Mouse (Mus musculus) embryonic stem cell, embryonic (primary cell): Measurements from ENCODE around the gene Pcca.

Experiments used
- CTCF ChIA-PET, 4 experiments: fragments of 300-600 bp in 2 of 4; fragments of 350-600 bp in 2 of 4; sonication (Branson Sonifier 250); formaldehyde crosslinking; loops; one replicate each; lab custom pipeline; 2022; ENCODE audit warnings: inconsistent platforms in 2 of 4; lab: Charles Lee
- POLR2A ChIA-PET, 4 experiments: fragments of 300-600 bp in 2 of 4; fragments of 350-600 bp in 2 of 4; sonication (Branson Sonifier 250); formaldehyde crosslinking; loops; one replicate each; lab custom pipeline; 2022; ENCODE audit warnings: antibody characterized with exemption in 4 of 4, inconsistent platforms in 1 of 4; lab: Charles Lee

The Pcca gene

GRCm38 (mm10) chr14:122534017-122534924 lies at the start of gene Pcca:
Pcca (plus strand) TSS chr14:122534324.
- ChIA-PET POLR2A (interaction anchor here in 3 of 4 experiments (0.5 to 1.9 kb wide), 34 partner anchors 10 to 429 kb away, joined by 3 to 8 read pairs (median 4); partner anchors contain the start of genes Zic2 (in 3 of the 3), Gm10837 (in 1 of the 3) and Zic5 (in 1 of the 3)), CTCF (interaction anchor here in 2 of 4 experiments (0.6 to 0.8 kb wide), 3 partner anchors 119 to 736 kb away, joined by 3 read pairs; no protein-coding TSS in a partner anchor)

- CTCF ChIA-PET, result no interaction called here
- POLR2A ChIA-PET, result interaction anchor here (0.5 to 1.0 kb wide), 6 partner anchors 9 to 391 kb away, joined by 3 to 5 read pairs (median 3); partner anchors contain the start of genes Zic2 (in 1 of the 4) and Zic5 (in 1 of the 4)
These were observed 49.7 kb upstream of the Pcca start for GRCm38 (mm10) chr14:122484458-122484843.

DNA sequence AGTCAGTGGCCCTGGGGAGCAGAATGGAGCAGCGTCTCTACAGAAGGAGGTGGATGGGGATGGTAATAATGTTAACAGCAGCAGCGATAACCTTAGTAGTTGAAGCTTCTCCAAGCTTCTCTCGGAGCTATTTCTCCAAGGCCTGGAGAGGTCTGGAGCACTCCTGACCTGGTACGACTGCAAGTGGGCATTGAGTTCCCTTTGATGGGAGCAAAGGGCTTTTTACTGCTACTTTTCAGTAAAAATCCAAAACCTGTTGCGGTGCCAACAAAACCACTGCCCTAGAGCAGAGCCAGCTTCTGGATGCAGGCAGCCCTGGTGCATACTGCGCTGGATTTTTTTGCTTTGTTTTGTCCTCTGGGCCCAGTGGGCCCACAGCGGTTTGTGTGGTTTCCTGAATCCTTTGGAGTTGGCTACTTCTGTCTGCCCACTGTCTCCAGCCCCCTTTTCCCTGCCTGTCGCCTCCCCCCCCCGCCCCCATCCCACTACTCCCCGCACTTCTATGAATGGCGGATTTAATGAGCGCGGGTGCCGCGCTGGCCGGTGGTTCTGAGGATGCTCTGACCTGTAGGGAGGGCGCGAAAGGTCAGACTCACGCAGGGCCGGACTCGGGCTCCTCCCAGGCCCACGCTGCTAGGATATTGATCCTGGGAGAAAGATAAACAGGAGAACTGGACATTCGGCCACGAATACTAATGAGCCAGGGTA lies 49.1 kb upstream of the Pcca start:
- ChIA-PET POLR2A (interaction anchor here (0.5 to 1.6 kb wide), 8 partner anchors 8 to 391 kb away, joined by 3 to 5 read pairs (median 3); partner anchors contain the start of genes Zic2 (in 1 of the 4) and Zic5 (in 1 of the 4)), CTCF (interaction anchor here in 1 of 4 experiments (0.6 kb wide), 1 partner anchor 530 kb away, joined by 5 read pairs; no protein-coding TSS in a partner anchor)

- ChIA-PET POLR2A (interaction anchor here in 3 of 4 experiments (0.6 to 1.6 kb wide), 5 partner anchors 8 to 135 kb away, joined by 3 to 7 read pairs (median 3); no protein-coding TSS in a partner anchor), CTCF (interaction anchor here in 1 of 4 experiments (0.6 kb wide), 1 partner anchor 531 kb away, joined by 5 read pairs; no protein-coding TSS in a partner anchor)
These were observed 48.4 kb upstream of the Pcca start for GRCm38 (mm10) chr14:122485635-122486181.

DNA sequence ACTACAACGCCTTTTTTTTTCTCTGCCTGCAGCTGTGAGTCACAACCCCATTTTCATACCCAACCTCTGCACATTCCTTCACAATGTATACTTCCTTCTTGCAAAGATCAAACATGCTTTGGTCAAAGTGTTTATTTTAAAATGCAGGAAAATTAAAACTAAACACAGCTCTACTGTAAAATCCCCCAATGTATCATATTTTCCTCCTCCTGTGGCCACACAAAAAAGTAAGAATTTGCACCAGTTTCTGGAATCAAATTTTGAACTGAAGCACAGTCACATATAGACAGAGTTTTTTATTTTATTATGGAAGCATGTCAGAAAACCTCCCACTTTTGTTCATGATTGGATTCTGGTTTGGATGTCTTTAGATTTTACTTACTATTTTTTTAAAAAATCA lies 47.5 kb upstream of the Pcca start:
- CTCF ChIA-PET, result interaction anchor here in 1 of 4 experiments (0.7 kb wide), 1 partner anchor 644 kb away, joined by 4 read pairs; no protein-coding TSS in a partner anchor

GRCm38 (mm10) chr14:122487366-122487765 lies 46.8 kb upstream of the Pcca start:
- CTCF ChIA-PET, result interaction anchor here in 2 of 4 experiments (0.7 kb wide), 2 partner anchors 44 to 643 kb away, joined by 3 to 4 read pairs; no protein-coding TSS in a partner anchor
- POLR2A ChIA-PET, result interaction anchor here in 1 of 4 experiments (0.5 to 1.2 kb wide), 3 partner anchors 12 to 196 kb away, joined by 3 read pairs; partner anchors contain the start of gene Zic2

More for the DNA sequence above, 47.5 kb upstream of the Pcca start:
- POLR2A ChIA-PET, result interaction anchor here in 2 of 4 experiments (0.9 to 1.6 kb wide), 4 partner anchors 9 to 39 kb away, joined by 3 to 7 read pairs (median 4); partner anchors contain the start of gene Zic2 (in 1 of the 2)

- ChIA-PET POLR2A (interaction anchor here in 3 of 4 experiments (0.8 to 3.9 kb wide), 8 partner anchors 8 to 55 kb away, joined by 3 to 41 read pairs (median 8); partner anchors contain the start of genes Zic2 (in 2 of the 3), Gm5089 (in 1 of the 3) and Pcca (in 1 of the 3)), CTCF (interaction anchor here in 1 of 4 experiments (0.7 kb wide), 1 partner anchor 405 kb away, joined by 8 read pairs; no protein-coding TSS in a partner anchor)
These were observed 45.1 kb upstream of the Pcca start for GRCm38 (mm10) chr14:122489041-122489440.

- POLR2A ChIA-PET, result interaction anchor here (0.5 to 3.9 kb wide), 27 partner anchors 9 to 262 kb away, joined by 3 to 41 read pairs (median 5); partner anchors contain the start of genes Zic2 (in 3 of the 4), Zic5 (in 3 of the 4) and Pcca (in 1 of the 4)
- CTCF ChIA-PET, result interaction anchor here (0.6 to 1.5 kb wide), 6 partner anchors 8 to 387 kb away, joined by 4 to 7 read pairs (median 4); no protein-coding TSS in a partner anchor
These were observed 44.3 kb upstream of the Pcca start for GRCm38 (mm10) chr14:122489686-122490414.

- ChIA-PET POLR2A (interaction anchor here (0.5 to 3.9 kb wide), 34 partner anchors 8 to 408 kb away, joined by 3 to 41 read pairs (median 4); partner anchors contain the start of genes Zic2 (in 3 of the 4), Zic5 (in 3 of the 4) and Pcca (in 2 of the 4)), CTCF (interaction anchor here (0.6 to 1.5 kb wide), 9 partner anchors 9 to 836 kb away, joined by 3 to 7 read pairs (median 4); no protein-coding TSS in a partner anchor)
These were observed 43.4 kb upstream of the Pcca start, which contains the start of gene Gm10837 for GRCm38 (mm10) chr14:122490441-122491328. Gm10837 (plus strand) TSS chr14:122490586.

DNA sequence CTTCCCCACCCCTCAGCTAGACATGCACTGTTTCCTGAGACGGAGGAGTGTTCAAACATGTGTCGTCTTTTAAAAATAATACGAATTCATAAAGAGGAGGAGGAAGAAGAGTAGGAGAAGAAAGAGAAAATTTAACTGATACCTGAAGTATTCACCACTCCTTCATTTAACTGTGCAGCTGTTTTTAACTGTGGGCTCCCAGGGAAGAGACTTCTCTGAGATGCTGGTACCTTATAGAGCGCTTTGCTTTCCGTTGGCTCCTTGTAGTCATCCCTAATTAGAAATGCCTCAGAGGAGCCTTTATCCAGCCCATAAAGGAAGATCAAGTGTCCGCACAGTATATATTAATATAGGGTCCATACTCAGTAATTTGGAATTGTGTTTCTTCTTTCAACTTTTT lies 42.6 kb upstream of the Pcca start:
- POLR2A ChIA-PET, result interaction anchor here in 2 of 4 experiments (0.8 to 3.9 kb wide), 11 partner anchors 11 to 103 kb away, joined by 3 to 41 read pairs (median 7); partner anchors contain the start of genes Pcca (in 2 of the 2), Zic2 (in 2 of the 2) and Zic5 (in 1 of the 2)
- CTCF ChIA-PET, result interaction anchor here in 1 of 4 experiments (0.8 kb wide), 1 partner anchor 11 kb away, joined by 4 read pairs; no protein-coding TSS in a partner anchor

DNA sequence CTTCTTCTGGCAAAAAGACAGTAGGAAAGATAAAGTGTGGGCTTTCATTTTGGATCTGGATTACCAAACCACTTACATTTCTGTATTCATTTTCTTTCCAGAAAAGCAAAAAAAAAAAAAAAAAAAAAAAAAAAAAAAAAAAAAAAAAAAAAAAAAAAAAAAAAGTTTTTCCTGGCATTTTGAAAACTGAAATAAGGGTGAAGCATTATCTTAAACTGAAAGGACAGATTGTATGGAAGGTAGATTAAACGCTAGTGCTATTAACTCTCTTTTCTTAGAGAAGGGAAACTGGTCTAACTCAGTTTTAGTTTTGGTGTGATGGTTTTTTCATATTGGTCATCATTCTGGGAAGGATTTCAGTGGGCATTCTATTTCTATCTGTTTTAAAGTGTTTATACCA lies 42.1 kb upstream of the Pcca start:
- ChIA-PET POLR2A (interaction anchor here in 1 of 4 experiments (0.9 to 3.9 kb wide), 2 partner anchors 16 to 42 kb away, joined by 3 to 41 read pairs; partner anchors contain the start of genes Pcca and Zic2), CTCF (no interaction called here)

GRCm38 (mm10) chr14:122509058-122509457 lies 25.1 kb upstream of the Pcca start:
- CTCF ChIA-PET, result interaction anchor here in 1 of 4 experiments (0.5 kb wide), 1 partner anchor 30 kb away, joined by 3 read pairs; no protein-coding TSS in a partner anchor
- POLR2A ChIA-PET, result interaction anchor here in 2 of 4 experiments (0.6 to 1.6 kb wide), 2 partner anchors 41 to 639 kb away, joined by 3 to 4 read pairs; no protein-coding TSS in a partner anchor

DNA sequence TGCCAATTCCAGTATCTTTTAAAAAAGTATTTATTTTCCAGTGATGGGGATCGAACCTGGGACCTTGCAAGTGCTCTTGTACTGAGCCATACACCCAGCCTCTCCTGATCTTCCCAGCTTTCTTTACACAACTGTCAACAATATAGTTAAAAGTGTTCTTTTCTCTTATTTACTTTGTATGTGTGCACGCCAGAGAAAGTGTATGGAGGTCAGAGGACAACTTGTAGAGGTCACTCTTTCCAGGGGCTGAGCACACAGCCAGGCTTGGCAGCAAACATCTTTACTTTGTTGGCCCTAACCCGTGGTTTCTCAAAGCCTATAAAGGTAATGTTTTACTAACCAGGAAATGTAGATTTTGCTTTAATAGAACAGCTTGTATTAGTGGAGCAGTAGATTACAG lies 22.6 kb upstream of the Pcca start:
- CTCF ChIA-PET, result no interaction called here
- POLR2A ChIA-PET, result interaction anchor here in 3 of 4 experiments (0.5 to 0.7 kb wide), 3 partner anchors 10 to 1005 kb away, joined by 3 read pairs; no protein-coding TSS in a partner anchor

- POLR2A ChIA-PET, result no interaction called here
- CTCF ChIA-PET, result interaction anchor here in 2 of 4 experiments (0.6 to 0.7 kb wide), 2 partner anchors 35 to 72 kb away, joined by 3 to 4 read pairs; no protein-coding TSS in a partner anchor
These were observed 20.6 kb upstream of the Pcca start for GRCm38 (mm10) chr14:122513511-122514036.
